Mouse (Mus musculus) heart, adult 2 months (tissue): Measurements from ENCODE around the gene Klf8.

Experiments
- CTCF ChIP-seq: fragments of 200-600 bp; IDR thresholded peaks from 2 replicates; pipeline ENCODE4 v1.8.1; 2022; ENCODE audit warnings: antibody characterized with exemption, mild to moderate bottlenecking, moderate library complexity
- POLR2A ChIP-seq: fragments of 200-500 bp; IDR thresholded peaks from 2 replicates; pipeline ENCODE4 v1.6.1; 2011; ENCODE audit warnings: mild to moderate bottlenecking, low read depth, low read length, control low read depth; ENCODE audit not compliant: insufficient read depth

DNA sequence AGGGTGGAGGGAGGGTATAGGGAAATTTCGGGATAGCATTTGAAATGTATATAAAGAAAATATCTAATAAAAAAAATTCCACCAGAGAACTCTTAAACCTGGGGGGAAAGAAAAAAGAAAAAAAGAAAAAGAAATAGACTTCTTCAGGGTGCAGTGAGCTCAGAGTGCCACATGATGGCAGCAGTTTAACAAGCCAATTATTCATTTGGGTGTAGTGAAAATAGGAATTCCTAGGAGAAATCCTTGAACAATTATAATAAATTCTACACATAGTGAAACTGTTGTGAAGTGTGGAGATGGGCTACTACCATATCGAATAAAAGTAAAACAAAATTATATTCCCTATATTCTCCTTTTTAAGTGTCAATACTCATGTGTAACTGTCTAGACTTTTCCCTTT, 152.0 kb downstream of the Klf8 start:
- TF ChIP-seq CTCF (peak; percentile 77), POLR2A (no peak)
